Mouse (Mus musculus) limb, embryonic 15.5 days (tissue): ENCODE data around the gene Rac2. TPM values are rescaled to one million over a fixed set of nuclear protein-coding genes. Genes with fewer than 3 reads are reported as not detected.

Experiments used
- ATAC-seq: fragments of 200-750 bp; cut with Nextera tagmentation; 2 replicates; pipeline ENCODE4 v1.8.0; 2017; ENCODE audit warnings: low read depth, moderate TSS enrichment; ENCODE audit not compliant: insufficient number of reproducible peaks, low FRiP score, low TSS enrichment
- H3K27ac ChIP-seq: fragments of 300-500 bp; sonication (generic); 2 replicates; pipeline ENCODE4 v1.5.1; 2015; ENCODE audit warnings: moderate library complexity, mild to moderate bottlenecking, inconsistent platforms
- H3K27me3 ChIP-seq: fragments of 300-500 bp; sonication (generic); 2 replicates; pipeline ENCODE4 v1.6.1; 2015; ENCODE audit warnings: inconsistent platforms
- H3K36me3 ChIP-seq: fragments of 300-500 bp; sonication (generic); 2 replicates; pipeline ENCODE4 v1.6.1; 2015; ENCODE audit warnings: inconsistent platforms
- H3K4me1 ChIP-seq: fragments of 300-500 bp; sonication (generic); 2 replicates; pipeline ENCODE4 v1.6.1; 2015; ENCODE audit warnings: inconsistent platforms
- H3K4me2 ChIP-seq: fragments of 300-500 bp; sonication (generic); 2 replicates; pipeline ENCODE4 v1.6.1; 2015; ENCODE audit warnings: mild to moderate bottlenecking, inconsistent platforms
- H3K4me3 ChIP-seq: fragments of 300-500 bp; sonication (generic); 2 replicates; pipeline ENCODE4 v1.5.1; 2015; ENCODE audit warnings: mild to moderate bottlenecking, inconsistent platforms
- H3K9ac ChIP-seq: fragments of 300-500 bp; sonication (generic); 2 replicates; pipeline ENCODE4 v1.6.1; 2015; ENCODE audit warnings: inconsistent platforms
- H3K9me3 ChIP-seq: fragments of 300-500 bp; sonication (generic); 2 replicates; pipeline ENCODE4 v1.6.1; 2016; ENCODE audit warnings: inconsistent platforms
- WGBS: fragments of 180-500 bp; shearing (Covaris S2); methylation state at CpG from one replicate; pipeline ENCODE4 v1.1.7; 2015; 5-methylcytosine and 5-hydroxymethylcytosine counted together
- polyA plus RNA-seq: library from polyadenylated mRNA; unstranded; fragments of >200 nt; fragmentation: Nextera tagmentation; extraction: Ambion mirVana; gene quantifications from 2 replicates; pipeline ENCODE4 v1.2.1, GENCODE M21; 2015

Gene Rac2
- polyA plus RNA-seq, 1 experiment from 2014 or later = 37.0 TPM

DNA sequence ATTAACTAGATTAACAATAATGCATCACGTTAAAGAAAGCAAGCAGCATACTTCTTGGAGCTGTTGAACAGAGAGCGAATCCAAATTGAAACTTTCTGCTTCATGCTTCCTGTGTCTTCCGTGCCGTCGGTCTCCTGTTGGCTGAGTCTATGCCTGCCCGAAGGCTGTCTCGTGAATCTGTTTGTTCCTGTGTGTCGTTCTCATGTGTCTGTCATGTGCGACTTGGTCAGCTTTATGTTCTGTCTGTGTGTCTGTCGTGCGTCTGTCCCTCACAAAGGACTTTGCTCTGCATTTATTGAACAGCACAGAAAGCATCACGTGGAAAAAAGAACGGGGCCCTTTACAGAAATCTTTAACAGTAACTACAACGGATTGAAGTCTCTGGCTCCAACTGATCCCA lies 59.6 kb downstream of the Rac2 start:
- 83% methylated on average over 14 of the region's 14 CpGs for WGBS

DNA sequence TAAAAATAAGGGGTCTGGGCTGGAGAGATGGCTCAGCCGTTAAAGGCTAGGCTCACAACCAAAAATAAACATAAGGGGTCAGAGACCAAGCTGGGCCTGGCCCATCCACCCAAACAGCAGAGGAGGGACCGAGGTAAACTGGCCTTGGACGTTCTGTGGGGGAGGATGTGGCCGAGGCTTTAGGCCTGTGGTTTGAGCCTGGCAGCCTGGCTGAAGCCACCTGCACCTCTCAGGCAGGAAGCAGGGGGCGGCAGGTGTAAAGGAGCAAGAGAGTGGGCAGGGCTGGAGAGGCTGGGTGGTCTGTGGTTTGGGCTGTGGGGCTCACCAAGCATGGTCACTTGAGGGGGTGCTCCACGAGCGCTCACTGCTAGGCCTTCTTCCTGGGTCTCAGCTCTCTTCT lies 60.6 kb downstream of the Rac2 start:
- Histone ChIP-seq H3K9me3 (no peaks in the 10 kb centered on the region), H3K4me3 (no peak overlapping the region), H3K9ac (no peak overlapping the region), H3K4me1 (peaks cover 18% of the 10 kb centered on the region), H3K27me3 (no peaks in the 10 kb centered on the region), H3K4me2 (no peak overlapping the region), H3K27ac (no peak overlapping the region), H3K36me3 (no peaks in the 10 kb centered on the region)
- no peak for ATAC-seq
- WGBS = 69% methylated on average over 7 of the region's 7 CpGs

More for the DNA sequence above, 59.6 kb downstream of the Rac2 start:
- Histone ChIP-seq H3K4me2 (no peak overlapping the region), H3K4me3 (no peak overlapping the region), H3K4me1 (peaks cover 23% of the 10 kb centered on the region), H3K36me3 (no peaks in the 10 kb centered on the region), H3K9me3 (no peaks in the 10 kb centered on the region), H3K9ac (no peak overlapping the region), H3K27ac (no peak overlapping the region), H3K27me3 (no peaks in the 10 kb centered on the region)
- no peak for ATAC-seq

- no peak overlapping the region for H3K4me3 ChIP-seq
- no peak overlapping the region for H3K9ac ChIP-seq
- no peaks in the 10 kb centered on the region for H3K36me3 ChIP-seq
- no peaks in the 10 kb centered on the region for H3K27me3 ChIP-seq
- H3K4me2 ChIP-seq = no peak overlapping the region
- WGBS = 76% methylated on average over 6 of the region's 6 CpGs
- no peak for ATAC-seq
- H3K27ac ChIP-seq = no peak overlapping the region; the same call in 1 of the 2 replicates
- peaks cover 18% of the 10 kb centered on the region for H3K4me1 ChIP-seq
- no peaks in the 10 kb centered on the region for H3K9me3 ChIP-seq
These were observed 61.8 kb downstream of the Rac2 start for GRCm38 (mm10) chr15:78510736-78511135.

GRCm38 (mm10) chr15:78510121-78510576 lies 62.4 kb downstream of the Rac2 start:
- no peaks in the 10 kb centered on the region for H3K27me3 ChIP-seq
- H3K27ac ChIP-seq = no peak overlapping the region
- peaks cover 17% of the 10 kb centered on the region for H3K4me1 ChIP-seq
- ATAC-seq = no peak
- no peak overlapping the region for H3K9ac ChIP-seq
- H3K4me2 ChIP-seq = no peak overlapping the region
- no peaks in the 10 kb centered on the region for H3K36me3 ChIP-seq
- 50% methylated on average over 8 of the region's 8 CpGs for WGBS
- H3K4me3 ChIP-seq = no peak overlapping the region
- H3K9me3 ChIP-seq = peaks cover 2% of the 10 kb centered on the region; the same call in 1 of the 2 replicates

GRCm38 (mm10) chr15:78509297-78509899 lies 63.2 kb downstream of the Rac2 start:
- H3K27me3 ChIP-seq = no peaks in the 10 kb centered on the region
- H3K4me2 ChIP-seq = no peak overlapping the region
- ATAC-seq = no peak
- 46% methylated on average over 12 of the region's 12 CpGs for WGBS
- H3K9me3 ChIP-seq = peaks cover 7% of the 10 kb centered on the region; the same call in 1 of the 2 replicates
- H3K36me3 ChIP-seq = no peaks in the 10 kb centered on the region
- H3K4me3 ChIP-seq = no peak overlapping the region
- no peak overlapping the region for H3K27ac ChIP-seq
- H3K9ac ChIP-seq = no peak overlapping the region
- peaks cover 10% of the 10 kb centered on the region for H3K4me1 ChIP-seq

Other genes with a start within 250 kb of the Rac2 start
- 5.6 and 6.0 TPM in 2 replicates for gene Csf2rb, start 247.0 kb downstream of the Rac2 start, polyA plus RNA-seq
- not detected in 2 replicates for gene Tex33, start 176.9 kb downstream of the Rac2 start, polyA plus RNA-seq
- 15.4 and 17.1 TPM in 2 replicates for gene Tst, start 166.9 kb downstream of the Rac2 start, polyA plus RNA-seq
- gene Mpst, start 166.4 kb downstream of the Rac2 start, polyA plus RNA-seq = 2.1 and 2.4 TPM in 2 replicates
- gene Kctd17, start 144.2 kb downstream of the Rac2 start, polyA plus RNA-seq = 45.3 and 45.7 TPM in 2 replicates
- 0.24 and 0.83 TPM in 2 replicates for gene Tmprss6, start 104.1 kb downstream of the Rac2 start, polyA plus RNA-seq
- gene Il2rb, start 77.5 kb downstream of the Rac2 start, polyA plus RNA-seq = 0.36 and 0.42 TPM in 2 replicates
- gene C1qtnf6, start 41.4 kb downstream of the Rac2 start, polyA plus RNA-seq = 52.3 and 60.8 TPM in 2 replicates
- gene Sstr3, start 28.1 kb downstream of the Rac2 start, polyA plus RNA-seq = 0.04 TPM in 1 of 2 replicates, not detected in the other
- gene Cyth4, start 24.3 kb upstream of the Rac2 start, polyA plus RNA-seq = 12.3 and 14.1 TPM in 2 replicates
- gene Elfn2, start 146.0 kb upstream of the Rac2 start, polyA plus RNA-seq = 0.05 and 0.22 TPM in 2 replicates
- gene Mfng, start 200.7 kb upstream of the Rac2 start, polyA plus RNA-seq = 15.1 and 16.3 TPM in 2 replicates
- 3.4 and 3.8 TPM in 2 replicates for gene Card10, start 230.3 kb upstream of the Rac2 start, polyA plus RNA-seq